Mouse (Mus musculus) liver, embryonic 18 days (tissue): Measurements from ENCODE around the gene Wrb. TPM values are rescaled to one million over a fixed set of nuclear protein-coding genes. Genes with fewer than 3 reads are reported as not detected.

Experiments
- polyA plus RNA-seq: library from polyadenylated mRNA; depleted of rRNA; stranded (reverse); fragments of >200 nt; gene quantifications from 2 replicates; pipeline ENCODE4 v1.2.3, GENCODE M21; 2012; rRNA removed

Gene Wrb
- 5.6 and 7.6 TPM in 2 replicates for polyA plus RNA-seq

DNA sequence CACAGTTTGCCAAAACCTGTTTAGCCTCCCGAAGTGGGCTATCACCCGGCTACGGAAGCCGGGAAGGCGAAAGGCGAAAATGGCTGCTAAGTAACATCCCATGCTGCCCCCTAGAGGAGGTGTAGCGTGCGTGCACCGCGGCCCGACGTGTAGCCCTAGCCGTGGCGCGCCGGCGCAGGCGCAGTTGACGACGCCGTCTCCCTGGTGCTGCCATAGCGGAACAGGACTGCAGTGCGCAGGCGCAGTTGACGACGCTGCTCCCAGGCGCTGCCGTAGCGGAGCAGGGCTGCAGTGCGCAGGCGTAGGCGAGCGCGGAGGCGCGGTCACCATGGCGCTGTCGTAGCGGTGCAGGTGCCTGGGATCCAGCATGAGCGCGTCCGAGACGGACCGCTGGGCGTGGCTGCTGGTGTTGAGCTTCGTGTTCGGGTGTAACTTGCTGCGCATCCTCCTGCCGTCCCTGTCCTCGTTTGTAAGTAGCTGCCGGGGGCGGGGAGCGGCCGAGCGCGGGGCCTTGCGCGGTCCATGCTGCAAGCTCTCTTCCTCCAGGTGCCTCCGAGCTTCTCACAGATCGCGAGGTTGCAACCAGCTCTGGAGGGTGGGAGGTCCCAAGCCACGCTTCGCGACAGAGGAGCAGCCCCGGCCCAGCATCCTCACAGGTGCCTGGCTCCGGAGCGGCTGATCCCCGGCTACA lies at the start of gene Wrb:
TSS of gene Wrb (plus strand) at position 298 of the 691 bp plus-strand sequence.

DNA sequence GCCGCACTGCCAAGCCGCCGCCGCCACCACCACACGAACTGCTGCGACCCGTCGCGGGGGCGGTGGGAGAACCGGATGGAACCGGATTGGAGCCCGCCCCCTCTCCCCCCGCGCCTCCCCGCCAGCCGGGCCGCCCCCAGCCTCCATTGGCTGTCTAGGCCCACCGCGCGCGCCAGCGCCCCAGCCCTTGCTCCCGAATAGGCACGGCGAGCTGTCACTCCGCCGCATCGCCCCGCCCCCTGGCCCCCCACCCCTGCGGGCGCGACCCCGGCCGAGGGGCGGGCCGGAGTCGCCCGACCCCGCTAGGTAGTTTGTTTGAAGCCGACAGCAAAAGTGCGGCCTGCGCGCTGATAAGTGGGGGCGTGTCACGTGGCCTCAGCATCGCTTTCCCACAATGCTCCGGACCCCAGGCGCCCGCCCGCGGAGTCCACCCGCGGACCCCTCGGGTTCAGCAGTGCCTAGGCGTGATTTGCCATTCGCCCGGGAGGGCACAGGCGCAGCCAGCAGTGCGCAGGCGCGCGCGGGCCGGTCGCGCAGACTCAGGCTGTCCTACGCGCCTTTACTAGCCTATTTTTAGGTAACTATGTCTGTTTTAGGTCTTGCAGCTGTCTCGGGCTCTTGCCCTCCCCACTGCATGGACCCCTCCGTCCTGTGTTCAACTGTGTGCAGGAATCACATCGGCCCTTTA lies 17.4 kb upstream of the Wrb start, which contains the start of gene Hmgn1:
TSS of gene Hmgn1 (minus strand) at position 73 of the 688 bp plus-strand sequence.

DNA sequence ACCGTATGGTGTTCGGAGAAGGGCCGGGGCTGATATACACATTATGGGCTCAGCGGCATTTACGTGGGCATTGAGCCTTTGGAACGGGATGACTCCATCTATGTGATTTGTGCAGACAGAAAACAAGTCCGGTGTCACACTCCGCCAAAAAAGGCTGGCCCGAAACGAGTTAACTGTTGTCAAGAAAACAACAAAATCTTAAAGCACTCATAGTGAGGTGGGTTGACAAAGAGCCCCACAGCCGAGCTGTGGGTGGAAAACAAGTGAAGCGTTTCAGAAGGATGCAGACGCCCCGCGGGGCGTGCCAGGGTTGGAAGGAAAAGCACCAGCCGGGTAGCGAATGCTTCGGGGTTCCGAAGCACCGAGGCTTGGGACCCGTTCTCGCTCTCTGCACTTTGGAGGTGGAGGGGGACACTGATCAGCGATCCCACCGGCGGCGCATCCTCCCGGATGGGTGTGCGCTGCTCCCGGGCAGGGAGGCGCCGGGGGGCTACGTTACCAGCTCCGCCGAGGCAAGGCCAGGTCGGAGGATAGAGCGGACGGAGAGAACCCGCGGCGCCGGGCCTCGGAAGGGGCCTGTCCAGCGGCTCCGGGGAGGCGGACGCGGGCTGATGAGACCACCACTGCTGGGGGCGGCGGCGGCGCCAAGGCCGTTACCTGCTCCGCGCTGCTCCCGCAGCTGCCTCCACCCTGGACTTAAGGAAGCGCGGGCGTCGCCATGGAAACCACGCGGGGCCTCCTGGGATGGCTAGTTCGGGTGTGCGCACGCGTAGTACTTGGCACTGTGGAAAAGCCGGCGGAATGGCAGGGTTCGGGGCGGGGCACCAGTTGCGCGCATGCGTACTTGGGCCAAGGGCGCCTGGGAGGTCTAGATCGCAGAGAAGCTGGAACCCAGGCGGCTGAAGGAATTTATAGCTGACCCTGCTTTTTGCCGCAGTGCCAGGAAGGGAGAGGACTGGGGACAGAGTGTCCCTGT lies 46.6 kb downstream of the Wrb start, which contains the start of gene Lca5l:
TSS of gene Lca5l (minus strand) at position 741 of the 976 bp plus-strand sequence.

DNA sequence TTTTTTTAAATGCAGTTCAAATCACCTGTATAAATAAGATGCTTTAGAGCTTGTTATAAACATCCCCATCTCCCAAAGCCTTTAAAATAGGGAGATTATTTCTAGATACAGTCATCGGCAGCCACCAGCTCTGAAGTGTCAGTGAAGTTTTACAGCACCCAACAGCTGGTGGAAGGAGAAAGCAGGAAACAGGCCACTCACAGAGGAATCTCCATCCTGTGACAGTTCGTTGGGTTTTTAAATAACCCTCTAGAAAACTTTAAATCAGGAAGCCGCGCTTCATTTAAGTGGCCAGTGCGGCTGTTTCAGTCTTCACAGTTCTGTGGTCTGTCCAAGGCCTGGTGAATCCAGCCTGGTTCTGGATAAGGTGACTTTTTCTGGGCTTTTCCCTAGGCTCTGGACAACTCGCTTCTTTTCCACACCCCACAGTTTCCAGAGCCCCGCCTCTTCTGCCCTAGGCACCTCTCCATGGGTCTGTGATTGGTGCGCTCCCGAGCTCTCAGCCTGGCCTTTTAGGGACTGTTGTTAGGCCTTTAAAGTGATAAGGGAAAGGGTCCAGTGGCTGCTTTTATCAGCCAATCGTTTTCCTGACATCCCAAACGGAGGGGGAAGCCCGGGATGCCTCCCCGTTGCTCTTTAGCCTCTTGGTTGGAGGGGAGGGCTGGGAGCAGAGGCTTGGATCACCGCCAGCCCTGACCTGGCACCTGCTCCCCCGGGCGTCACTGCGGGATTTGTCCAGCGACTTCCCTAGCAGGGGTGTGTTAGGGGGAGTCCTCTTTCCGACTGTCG lies 54.9 kb downstream of the Wrb start, which contains the start of gene Sh3bgr:
TSS of gene Sh3bgr (plus strand) at position 538 of the 789 bp plus-strand sequence.

Other genes with a start within 250 kb of the Wrb start
- gene Psmg1, start 154.4 kb upstream of the Wrb start, polyA plus RNA-seq = 29.1 and 29.8 TPM in 2 replicates
- 12.1 and 12.4 TPM in 2 replicates for gene Brwd1, start 62.9 kb upstream of the Wrb start, polyA plus RNA-seq
- gene Hmgn1, start 17.7 kb upstream of the Wrb start, polyA plus RNA-seq = 45.4 and 48.2 TPM in 2 replicates
- 0.06 and 0.08 TPM in 2 replicates for gene Lca5l, start 46.9 kb downstream of the Wrb start, polyA plus RNA-seq
- gene Sh3bgr, start 55.0 kb downstream of the Wrb start, polyA plus RNA-seq = 0.16 and 0.31 TPM in 2 replicates
- gene B3galt5, start 90.4 kb downstream of the Wrb start, polyA plus RNA-seq = 0.05 TPM in 2 replicates